Mouse (Mus musculus): ENCODE data around the gene Chp2. TPM values are rescaled to one million over a fixed set of nuclear protein-coding genes. Genes with fewer than 3 reads are reported as not detected.

Chp2 gene
- total RNA-seq (2021): 0.62 and 1.6 TPM in 2 replicates
- long read RNA-seq, partial matches to known transcripts: 0 of 4 reads
- long read RNA-seq, other reads (novel, unspliced or antisense): 3 of 4 reads

DNA sequence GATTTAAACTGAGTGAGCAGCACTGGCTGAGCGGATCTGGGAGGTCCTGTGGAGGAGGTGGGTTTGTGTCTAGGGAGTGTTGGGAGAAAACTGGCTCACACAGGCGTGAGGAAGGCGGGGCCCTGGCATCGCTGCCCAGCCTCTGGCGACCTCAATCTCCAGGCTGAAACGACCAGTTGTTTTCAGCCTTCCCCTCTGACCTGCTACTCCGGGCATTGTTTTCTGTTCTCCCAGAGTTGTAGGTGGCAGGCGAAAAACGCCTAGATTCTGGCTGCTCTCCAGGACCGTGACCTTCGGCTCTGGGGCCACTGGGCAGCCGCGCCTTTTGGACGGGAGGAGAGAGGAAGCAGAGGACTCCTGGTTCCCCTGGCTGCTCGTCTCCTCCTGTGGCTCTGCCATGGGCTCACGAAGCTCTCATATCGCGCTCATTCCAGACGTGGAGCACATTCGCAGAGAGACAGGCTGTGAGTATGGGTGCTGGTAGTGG, at the start of gene Chp2:
TSS of gene Chp2 (plus strand) at position 182 of the 487 bp plus-strand sequence.
- peak; percentile 60 for DNase-seq

DNA sequence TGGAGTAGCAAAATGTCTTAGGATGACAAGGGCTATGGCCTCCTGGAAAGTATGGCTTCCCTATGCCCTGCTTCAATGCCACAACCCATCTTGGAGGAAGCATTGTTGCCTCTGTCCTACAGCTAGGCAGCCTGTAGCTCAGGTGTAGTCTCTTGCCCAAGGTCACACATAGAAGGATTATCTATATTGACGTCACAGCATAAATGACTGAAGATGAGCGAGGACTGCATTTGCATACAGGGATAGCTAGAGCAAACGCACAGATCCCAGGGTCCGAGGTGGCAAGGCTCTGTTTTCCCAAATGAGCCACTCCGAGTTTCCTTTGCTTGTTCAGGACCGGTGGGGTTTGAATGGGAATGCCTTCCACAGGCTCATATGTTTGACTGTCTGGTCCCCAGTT, 48.6 kb upstream of the Chp2 start:
- no peak for DNase-seq

DNA sequence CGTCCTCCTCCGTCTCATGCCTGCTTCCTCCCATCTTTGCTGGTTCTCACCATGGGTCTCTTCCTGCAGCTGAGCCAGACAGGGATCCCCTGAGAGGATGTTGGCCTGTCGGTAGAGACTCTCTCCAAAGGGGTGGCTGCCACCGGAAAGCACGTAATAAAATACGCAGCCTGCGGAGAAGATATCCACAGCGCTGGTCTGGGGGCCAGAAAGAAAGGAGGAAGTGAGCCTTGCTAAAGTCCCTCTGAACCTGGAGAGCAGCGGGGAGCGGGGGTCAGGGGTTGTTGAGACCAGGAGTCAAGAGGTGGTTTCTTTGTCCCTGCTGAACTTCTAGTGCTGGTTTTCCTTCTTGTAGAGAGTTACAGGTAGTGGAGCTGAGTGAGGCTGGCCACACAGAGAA, 47.7 kb upstream of the Chp2 start:
- DNase-seq: no peak

DNA sequence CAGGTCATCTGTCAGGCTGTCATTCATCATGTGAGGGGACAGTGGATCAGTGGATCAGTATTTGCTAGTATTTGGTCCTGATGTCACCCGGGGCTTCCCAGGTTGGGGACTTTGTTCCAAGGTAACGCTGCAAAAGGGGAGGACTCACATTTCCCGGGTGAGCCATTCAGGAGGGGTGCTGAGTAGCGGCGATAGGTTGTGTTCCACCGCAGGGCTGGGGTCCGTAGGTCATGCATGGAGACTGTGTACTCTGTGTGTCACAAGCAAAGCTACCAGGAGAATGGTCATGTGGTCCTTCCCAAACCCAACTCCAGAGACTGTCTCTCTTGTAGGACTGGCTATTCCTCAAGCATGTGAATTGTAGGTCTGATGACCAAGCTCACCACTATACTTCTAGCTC, 38.6 kb upstream of the Chp2 start:
- no peak for DNase-seq

DNA sequence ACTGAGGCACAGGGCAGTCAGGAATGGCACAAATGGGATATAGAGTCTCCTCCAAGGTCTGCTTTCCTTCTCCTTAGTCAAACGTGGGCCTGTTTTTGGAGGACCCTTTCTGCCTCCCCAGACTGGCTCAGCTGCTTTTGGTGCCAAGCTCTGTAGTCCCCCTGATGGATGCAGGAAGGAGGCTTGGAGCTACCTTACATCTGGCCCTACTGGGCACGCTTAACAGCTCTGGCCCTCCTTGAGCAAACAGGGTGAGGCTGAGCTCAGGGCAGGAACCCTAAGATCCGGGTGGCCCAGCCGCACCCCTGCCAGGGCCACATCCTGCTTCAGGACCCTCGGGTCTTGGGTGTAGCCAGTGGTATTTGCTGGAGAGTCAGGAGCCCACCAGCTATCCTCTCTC, 34.7 kb upstream of the Chp2 start:
- DNase-seq: no peak

DNA sequence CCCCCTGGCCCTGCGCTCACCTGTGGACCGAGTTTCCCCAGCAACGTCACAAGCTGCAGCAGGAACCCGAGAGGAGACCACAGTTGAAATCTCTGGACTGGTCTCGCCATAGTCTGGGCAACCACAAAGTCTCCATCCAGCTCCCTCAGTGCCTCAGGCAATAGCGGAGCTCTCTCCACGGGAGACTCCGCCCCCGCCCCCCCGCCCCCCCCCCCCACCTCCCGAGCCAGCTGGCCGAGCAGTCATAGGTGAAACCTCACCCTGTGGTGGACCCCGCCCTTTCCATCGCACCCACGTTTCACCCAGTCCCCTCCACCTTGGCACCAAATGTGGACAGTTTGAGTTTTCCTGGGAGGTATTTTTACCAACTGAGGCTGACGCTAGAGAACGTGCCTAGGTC, 33.3 kb upstream of the Chp2 start, which contains the start of gene Ern2:
TSS of gene Ern2 (minus strand) at position 165 of the 400 bp plus-strand sequence.
- DNase-seq: no peak

DNA sequence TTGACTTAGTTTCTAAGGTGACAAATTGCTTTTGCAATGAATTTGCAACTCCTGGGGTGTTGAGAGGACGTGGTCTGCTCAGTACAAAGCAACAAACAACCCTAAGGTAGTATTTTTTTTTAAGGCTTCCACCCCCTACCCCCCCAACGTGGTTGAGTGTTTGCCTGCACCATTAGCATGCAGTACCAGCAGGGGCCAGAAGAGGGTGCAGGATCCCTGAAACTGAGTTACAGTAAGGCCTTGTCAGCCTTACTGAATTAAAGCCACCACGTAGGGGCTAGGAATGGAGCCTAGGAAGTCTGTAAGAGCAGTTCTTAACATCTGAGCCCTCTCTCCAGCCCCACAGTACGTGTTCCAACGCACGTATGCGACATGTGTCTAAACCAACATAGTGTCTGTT, 29.8 kb upstream of the Chp2 start:
- peak; percentile 30 for DNase-seq

DNA sequence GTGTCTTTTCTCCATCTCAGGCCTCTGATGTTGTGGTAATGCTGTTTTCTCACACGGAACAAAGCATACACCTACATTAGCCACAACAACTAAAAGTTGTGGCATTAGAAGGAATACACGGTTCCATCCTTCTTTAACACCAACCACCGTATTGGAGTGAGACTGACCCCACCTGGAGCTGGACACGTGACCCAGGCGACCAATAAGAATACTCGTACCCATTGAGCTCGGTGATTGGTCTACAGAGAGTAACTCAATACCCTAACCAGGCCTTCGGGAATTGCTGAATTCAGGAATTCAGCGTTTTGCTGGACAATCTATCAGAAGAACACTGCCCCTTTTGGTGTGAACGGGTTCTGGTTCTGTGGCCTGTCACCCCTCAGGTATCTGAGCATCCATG, 28.2 kb upstream of the Chp2 start:
- DNase-seq: no peak

DNA sequence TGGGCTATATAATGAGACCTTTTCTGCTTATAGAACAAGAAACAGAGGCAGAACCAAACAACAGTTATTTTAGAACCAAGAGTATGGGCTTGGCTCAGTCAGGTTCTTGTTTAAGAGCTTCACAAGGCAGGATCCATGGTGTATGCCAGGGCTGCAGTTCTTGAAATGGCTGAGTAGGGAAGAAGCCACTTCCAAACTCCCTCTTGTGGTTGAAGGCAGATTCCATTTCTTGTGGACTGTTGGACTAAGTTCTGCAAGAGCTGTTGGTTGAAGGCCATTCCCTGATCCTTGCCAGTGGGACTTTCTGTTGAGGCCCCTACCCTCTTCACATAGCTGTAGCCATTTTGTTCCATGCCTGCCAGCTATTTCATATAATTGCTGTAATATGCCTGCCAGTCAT, 25.4 kb upstream of the Chp2 start:
- no peak for DNase-seq

DNA sequence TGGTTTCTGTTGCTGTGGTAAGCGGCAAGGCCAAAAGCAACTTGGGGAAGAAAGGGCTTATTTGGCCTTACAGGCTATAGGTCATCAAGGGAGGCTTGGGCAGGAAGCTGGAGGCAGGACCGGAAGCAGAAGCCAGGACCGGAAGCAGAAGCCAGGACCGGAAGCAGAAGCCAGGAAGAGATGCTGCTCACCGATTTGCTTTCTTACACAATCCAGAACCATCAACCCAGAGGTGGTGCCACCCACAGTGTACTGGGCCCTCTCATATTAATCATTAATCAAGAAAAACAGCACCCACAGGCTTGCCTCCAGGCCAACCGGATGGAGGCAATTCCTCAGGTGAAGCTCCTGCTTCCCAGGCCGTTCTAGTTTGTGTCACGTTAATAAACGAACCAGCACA, 22.5 kb upstream of the Chp2 start:
- DNase-seq: no peak

DNA sequence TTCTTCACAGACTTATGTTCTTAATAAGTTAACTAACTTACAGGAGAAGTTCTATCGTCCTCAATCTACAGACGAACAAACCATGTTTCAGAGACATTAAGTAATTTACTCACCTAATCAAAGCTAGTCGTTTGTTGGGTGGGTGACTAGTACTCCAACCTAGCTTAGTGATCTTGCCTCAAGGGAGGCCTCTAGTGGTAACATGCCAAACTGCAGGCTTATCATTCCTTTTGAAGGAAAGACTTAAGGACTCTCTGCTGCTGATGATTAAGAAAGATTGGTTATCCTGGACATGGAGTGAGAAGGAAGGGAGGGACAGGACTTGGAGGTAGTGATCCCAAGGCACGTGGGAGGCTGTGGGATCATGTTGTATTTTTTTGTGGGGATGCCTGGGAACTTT, 22.0 kb upstream of the Chp2 start:
- DNase-seq: peak; percentile 12

DNA sequence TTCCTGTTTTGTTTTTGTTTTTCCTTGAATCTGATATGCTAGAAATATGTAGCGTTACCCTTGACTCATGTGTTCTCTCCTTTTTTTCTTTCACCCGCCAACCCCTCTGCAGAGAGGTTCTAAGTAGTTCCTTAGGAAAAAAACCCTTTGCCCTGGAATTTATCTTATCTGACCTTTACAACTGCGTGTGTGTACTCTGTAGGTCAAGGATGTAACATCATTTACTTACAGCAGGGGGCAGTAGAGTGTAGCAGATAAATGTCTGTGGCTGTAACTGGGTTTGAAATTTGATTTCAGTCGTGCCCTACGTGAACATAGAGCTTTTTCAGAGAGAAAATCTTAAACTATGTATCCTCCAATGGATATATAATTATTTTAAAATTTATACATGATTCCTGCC, 20.0 kb upstream of the Chp2 start:
- DNase-seq: no peak

DNA sequence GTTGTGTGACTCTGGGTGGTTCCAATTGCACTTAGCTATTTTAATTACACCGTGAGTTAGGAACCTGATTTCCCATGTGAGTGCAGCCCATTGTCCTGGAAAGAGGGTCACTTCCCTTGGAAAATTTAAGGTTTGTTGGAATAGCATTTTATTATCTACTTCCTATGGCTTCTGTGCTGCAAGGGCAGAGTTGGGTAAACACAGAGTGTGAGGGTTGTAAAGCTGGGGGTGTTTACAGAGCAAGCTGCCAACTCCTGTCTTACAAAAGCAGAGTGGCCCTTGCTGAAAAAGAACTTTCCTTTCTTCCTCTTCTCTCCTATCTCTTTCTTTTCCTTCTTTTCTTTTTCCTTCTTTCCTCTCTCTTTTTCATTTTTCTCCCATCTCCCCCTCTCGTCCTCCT, 15.4 kb upstream of the Chp2 start:
- DNase-seq: no peak

DNA sequence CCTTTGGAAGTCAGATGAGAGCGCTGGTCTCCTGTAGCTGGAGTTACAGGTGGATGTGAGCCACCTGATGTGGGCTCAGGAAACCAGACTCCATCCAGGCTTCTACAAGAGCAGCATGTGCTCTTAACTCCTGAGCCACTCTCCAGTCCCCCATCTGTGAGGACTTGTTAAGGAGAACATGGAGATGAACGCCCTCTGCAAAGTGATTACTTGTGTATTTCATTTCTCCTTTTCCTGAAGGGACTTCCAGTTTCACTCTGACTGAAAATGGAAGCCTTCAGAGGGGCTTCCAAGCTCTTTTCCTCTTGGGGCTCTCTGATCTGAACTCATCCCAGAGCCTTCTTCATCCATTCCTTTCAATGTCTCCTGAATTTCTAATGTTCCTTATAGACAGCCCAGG, 13.2 kb upstream of the Chp2 start:
- DNase-seq: no peak

DNA sequence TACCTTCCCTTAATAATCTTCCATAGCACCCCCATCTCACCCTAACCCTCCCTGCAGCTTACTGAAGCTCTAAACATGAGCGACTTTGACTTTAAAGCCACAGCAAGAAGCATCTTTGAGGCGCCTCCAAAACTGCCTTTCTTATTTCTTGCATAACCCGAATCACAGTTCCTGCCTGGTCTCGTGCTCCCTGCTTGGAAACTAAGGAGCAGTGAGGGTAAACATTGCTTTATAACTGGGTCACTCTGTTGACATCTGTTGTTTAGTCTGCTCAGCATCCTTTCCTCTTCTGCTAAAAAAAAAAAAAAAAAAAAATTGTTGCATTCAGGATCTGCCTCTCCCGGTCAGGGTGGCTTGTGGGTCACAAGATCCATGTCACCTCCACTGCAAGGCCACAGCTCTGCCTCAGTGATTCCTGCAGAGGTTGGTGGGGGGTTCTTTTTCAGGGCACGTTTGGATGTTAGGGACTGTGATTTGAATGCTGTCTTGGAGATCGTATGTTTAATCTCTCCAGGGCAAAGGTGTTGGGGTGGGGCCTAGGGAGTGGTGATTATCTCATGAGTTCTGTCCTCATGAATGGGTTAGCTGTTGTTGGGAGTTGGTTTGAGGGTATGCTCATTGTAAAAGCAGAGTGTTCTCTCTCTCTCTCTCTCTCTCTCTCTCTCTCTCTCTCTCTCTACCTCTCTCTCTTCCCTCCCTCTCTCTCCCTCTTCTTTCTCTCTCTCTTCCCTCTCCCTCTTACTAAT, 10.8 kb upstream of the Chp2 start:
- DNase-seq: no peak

DNA sequence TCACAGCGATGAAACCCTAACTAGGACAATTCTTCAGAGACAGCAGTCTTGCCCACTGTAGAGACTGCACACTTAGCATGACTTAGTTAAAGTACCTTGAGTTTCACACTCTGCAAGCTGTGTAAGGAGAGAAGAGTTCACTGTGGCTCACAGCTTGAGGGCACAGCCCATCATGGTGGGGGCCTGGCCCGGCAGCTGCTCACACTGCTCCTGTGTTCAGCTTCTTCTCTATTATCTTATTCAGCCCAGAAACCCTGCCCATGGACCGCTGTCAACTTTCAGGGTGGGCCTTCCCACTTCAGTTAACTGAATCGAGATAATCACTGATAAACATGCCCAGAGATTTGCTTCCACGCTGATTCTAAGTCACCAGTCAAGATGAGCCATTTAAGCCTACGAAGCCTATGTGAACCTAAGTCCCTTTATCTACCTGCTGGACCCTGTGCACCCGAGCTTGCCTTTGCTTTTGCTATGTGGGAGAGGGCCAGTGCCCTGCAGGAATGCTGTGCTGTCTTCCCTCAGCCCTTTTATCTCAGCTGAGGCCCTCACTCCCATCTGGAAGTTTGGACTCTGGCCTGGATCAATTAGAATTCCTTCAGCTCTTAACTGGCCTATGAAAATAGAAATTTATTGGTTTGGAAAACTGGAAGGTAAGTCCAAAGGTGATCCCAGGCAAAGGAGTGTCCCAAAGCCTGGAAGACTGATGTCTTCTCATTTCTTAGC, 6.9 kb downstream of the Chp2 start:
- DNase-seq: no peak

DNA sequence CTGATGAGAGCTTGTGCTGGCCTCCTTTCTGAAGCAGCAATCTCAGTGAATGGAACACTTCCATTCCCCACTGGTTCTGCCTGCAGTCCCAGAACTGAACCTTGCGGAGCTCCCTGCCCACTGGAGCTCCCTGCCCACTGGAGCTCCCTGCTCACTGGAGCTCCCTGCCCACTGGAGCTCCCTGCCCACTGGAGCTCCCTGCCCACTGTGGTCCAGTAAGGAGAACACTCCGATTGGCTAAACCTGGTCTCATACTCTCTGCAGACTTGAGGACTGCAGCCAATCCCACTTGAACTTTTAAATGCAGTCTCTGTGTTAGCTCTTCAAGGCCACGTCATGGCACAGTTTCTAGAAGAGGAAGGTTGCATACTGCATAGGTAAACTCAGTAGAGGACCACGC, 7.4 kb downstream of the Chp2 start:
- no peak for DNase-seq

DNA sequence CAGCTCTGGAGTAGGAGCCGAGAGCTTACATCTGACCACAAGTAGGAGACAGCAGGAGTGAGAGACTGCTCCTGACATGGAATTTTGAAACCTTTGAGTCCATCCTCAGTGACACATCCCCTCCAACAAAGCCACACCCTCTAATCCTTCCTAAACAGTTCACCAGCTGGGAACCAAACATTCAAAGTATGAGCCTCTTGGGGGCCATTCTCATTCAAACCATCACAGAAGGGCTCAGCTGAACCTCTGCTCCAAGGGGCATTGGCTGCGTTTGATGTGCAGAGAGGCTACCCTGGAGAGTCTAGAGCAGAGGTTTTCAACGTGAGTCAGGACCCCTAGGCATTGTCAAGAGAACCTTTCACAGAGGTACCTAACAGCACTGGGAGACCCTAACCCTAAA, 10.0 kb downstream of the Chp2 start:
- no peak for DNase-seq

DNA sequence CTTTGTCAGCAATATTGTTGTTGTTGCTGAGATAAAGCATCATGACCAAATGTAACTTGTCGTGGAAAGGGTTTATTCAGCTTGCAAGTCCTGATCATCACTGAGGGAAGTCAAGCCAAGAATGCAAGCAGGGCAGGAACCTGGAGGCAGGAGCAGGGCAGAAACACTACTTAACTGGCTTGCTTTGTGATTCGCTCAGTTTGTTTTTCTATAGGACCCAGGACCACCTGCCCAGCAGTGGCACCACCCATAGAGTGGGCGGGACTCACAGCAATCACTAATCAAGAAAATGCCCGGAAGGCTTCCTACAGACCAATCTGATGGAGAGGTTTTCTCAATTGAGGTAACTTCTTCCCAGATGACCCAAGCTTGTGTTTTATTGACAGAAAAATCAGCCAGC, 10.6 kb downstream of the Chp2 start:
- DNase-seq: no peak

DNA sequence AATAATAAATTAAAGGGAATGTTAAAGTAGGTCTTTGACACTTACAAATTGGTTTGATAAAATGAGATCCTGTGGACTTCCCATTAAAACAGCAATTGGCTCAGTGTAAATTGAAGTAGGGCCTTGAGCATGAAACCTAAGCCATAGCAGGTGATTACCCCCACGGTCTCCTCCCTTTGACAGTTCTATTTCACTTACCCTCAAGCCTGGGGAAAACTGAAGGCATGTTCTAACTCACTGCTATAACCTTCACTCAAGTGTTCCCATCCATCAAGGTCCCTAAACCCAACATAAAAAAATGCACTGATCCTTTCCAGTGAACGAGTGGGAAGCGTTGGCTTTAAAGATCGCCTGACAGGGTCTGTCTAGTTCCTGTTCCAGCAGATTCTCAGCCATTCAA, 11.6 kb downstream of the Chp2 start:
- DNase-seq: no peak

DNA sequence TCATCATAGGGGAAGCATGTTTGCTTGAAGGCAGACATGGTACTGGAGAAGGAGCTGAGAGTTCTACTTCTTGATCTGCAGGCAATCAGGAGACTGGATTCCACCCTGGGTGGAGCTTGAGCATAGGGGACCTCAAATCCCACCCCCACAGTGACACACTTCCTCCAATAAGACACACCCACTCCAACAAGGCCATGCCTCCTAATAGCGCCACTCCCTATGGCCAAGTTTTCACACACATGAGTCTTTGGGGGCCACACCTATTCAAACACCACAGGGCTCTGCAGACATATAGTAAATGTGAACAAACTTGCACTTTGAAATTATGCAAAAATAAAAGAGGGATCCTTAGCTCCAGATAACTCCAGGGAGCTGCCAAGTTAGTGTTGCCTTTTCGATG, 19.6 kb downstream of the Chp2 start:
- no peak for DNase-seq

DNA sequence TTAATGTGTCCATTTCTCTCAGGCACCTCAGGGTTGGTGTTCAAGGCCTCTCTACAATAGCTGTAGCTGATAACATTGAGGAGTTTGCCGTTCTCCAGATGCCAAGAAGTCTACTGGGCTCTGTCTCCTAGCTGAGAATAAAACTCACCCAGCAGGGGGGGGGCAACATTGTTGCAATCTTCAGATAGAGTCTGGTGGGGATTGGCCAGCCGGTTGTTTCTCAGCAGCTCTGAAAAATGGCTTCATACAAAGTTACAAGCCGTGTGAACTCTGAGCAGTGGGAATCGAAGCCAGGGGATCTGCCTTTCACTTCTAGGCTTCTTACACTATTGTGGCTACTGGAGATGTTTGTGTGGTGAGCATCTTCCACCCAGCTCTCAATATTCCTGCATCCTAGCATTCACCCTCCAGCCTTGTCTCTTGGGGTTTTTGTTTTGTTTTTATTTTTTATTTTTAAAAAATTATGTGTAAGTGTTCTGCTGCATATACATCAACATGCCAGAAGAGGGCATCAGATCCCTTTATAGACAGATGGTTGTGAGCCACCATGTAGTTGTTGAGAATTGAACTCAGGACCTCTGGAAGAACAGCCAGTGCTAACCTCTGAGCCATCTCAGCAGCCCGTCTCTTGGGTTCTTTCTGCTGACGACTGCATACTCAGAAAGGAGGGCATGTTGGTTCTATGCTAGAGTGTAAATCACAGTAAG, 21.3 kb downstream of the Chp2 start:
- DNase-seq: no peak

DNA sequence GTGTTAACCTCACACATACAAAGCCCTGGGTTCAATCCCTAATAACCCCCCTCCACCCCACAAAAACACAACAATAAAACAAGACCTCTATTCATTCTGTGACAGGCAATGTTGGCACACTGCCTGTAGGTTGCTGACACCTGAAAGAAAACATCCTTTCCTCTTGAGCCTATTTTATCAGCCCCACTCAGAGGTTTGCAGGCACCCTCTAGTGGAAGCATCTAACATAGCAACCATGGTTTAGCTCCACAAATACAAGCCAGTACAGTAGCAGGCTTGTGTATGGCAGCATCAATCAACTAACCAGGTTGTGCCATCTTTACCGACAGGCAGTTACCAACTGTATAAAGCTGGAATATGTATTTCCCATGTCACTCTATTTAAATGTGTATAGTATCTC, 23.0 kb downstream of the Chp2 start:
- no peak for DNase-seq

Measured in adrenal gland, postnatal 25 days (tissue).